Mouse (Mus musculus) olfactory bulb, adult 2 months (tissue): Measurements from ENCODE around the gene Ly6c2.

Experiments
- CTCF ChIP-seq: fragments of 200-500 bp; IDR thresholded peaks from 2 replicates; pipeline ENCODE4 v1.5.1; 2012; ENCODE audit warnings: low read depth, mild to moderate bottlenecking, low read length, moderate library complexity; ENCODE audit not compliant: insufficient read depth
- POLR2A ChIP-seq: fragments of 200-500 bp; IDR thresholded peaks from 2 replicates; pipeline ENCODE4 v1.6.1; 2012; ENCODE audit warnings: mild to moderate bottlenecking, low read depth, low read length, moderate library complexity; ENCODE audit not compliant: insufficient read depth

GRCm38 (mm10) chr15:75157646-75158045 is 45.9 kb upstream of the Ly6c2 start:
- TF ChIP-seq CTCF (no peak), POLR2A (no peak)
